Mouse (Mus musculus): Measurements from ENCODE around the gene Faah.

GRCm38 (mm10) chr4:116016396-116016795 is 1.3 kb downstream of the Faah start:
- TF ChIP-seq CTCF (IDR thresholded peaks at IDR 0.05; ENCODE audit: low read depth, low read length) = no peak
- no peak for TF ChIP-seq POLR2AphosphoS5 (IDR thresholded peaks at IDR 0.05; ENCODE audit: insufficient replicate concordance, low read depth, low read length)
- TF ChIP-seq GATA2 (IDR thresholded peaks at IDR 0.05; ENCODE audit: borderline replicate concordance, low read depth, low read length) = no peak
- TF ChIP-seq TAL1 (conservative IDR thresholded peaks at IDR 0.05; ENCODE audit: low read depth, low read length) = no peak
- no peak for TF ChIP-seq GATA1 (IDR thresholded peaks at IDR 0.05; ENCODE audit: borderline replicate concordance, low read length)

Data from G1E (cell line).